Mouse (Mus musculus) ES-Bruce4 (cell line): ENCODE measurements at regions not wholly inside any gene's neighbourhood (a gene's known extent, or its start where the extent isn't known, plus 50 kb on each side); places are given as distances from the start of the nearest gene placed in this dataset.

Experiments
- H3K27ac ChIP-seq: 2 replicates; pipeline ENCODE4 v1.5.1; 2012; ENCODE audit warnings: low read length, inconsistent platforms; ENCODE audit not compliant: insufficient read depth
- H3K27me3 ChIP-seq: 2 replicates; pipeline ENCODE4 v1.6.1; 2012; ENCODE audit warnings: mild to moderate bottlenecking, low read length, inconsistent platforms; ENCODE audit not compliant: control insufficient read depth, poor library complexity, insufficient read depth, severe bottlenecking
- H3K36me3 ChIP-seq: 2 replicates; pipeline ENCODE4 v1.6.1; 2012; ENCODE audit warnings: inconsistent platforms, mild to moderate bottlenecking, low read length, moderate library complexity; ENCODE audit not compliant: control insufficient read depth, poor library complexity, insufficient read depth, severe bottlenecking
- H3K4me1 ChIP-seq: one replicate; pipeline ENCODE4 v1.8.1; 2011; ENCODE audit warnings: low read length; ENCODE audit not compliant: control insufficient read depth, insufficient read depth
- H3K4me3 ChIP-seq: 2 replicates; pipeline ENCODE4 v1.5.1; 2011; ENCODE audit warnings: low read depth, mild to moderate bottlenecking, low read length
- H3K9ac ChIP-seq: 2 replicates; pipeline ENCODE4 v1.6.1; 2012; ENCODE audit warnings: low read depth, mild to moderate bottlenecking, inconsistent platforms; ENCODE audit not compliant: poor library complexity, severe bottlenecking
- H3K9me3 ChIP-seq: replicated peaks from 2 replicates; pipeline ENCODE4 v1.6.1; 2012; ENCODE audit warnings: mild to moderate bottlenecking, low read length, inconsistent platforms; ENCODE audit not compliant: control insufficient read depth, poor library complexity, insufficient read depth, severe bottlenecking
- CTCF ChIP-seq: IDR thresholded peaks from one replicate; pipeline ENCODE4 v1.8.1; 2011; ENCODE audit warnings: low read depth, low read length
- EP300 ChIP-seq: IDR thresholded peaks from 2 replicates; pipeline ENCODE4 v1.6.1; 2011; ENCODE audit warnings: low read depth, low read length; ENCODE audit not compliant: insufficient read depth
- POLR2A ChIP-seq: IDR thresholded peaks from one replicate; pipeline ENCODE4 v1.8.1; 2011; ENCODE audit warnings: low read length; ENCODE audit not compliant: insufficient read depth

- no peaks in the 10 kb centered on the region for H3K36me3 ChIP-seq
- H3K9me3 ChIP-seq, result no peaks in the 10 kb centered on the region
- H3K27ac ChIP-seq, result no peak overlapping the region
- H3K4me3 ChIP-seq, result no peak overlapping the region
- peaks cover 2% of the 10 kb centered on the region for H3K4me1 ChIP-seq
- no peak overlapping the region for H3K9ac ChIP-seq
- no peak for TF ChIP-seq EP300
- H3K27me3 ChIP-seq, result no peaks in the 10 kb centered on the region
Measured at GRCm38 (mm10) chr3:131802841-131803240, 238.3 kb downstream of the Papss1 start.

GRCm38 (mm10) chr3:131808127-131808526, 243.6 kb downstream of the Papss1 start:
- Histone ChIP-seq H3K27me3 (no peaks in the 10 kb centered on the region; the same call in 1 of the 2 replicates), H3K36me3 (no peaks in the 10 kb centered on the region), H3K9me3 (no peaks in the 10 kb centered on the region), H3K4me1 (no peaks in the 10 kb centered on the region), H3K9ac (no peak overlapping the region), H3K27ac (no peak overlapping the region), H3K4me3 (no peak overlapping the region)
- no peak for TF ChIP-seq POLR2A
- no peak for TF ChIP-seq EP300
- no peak for TF ChIP-seq CTCF

GRCm38 (mm10) chr3:131812968-131813367, 248.4 kb downstream of the Papss1 start:
- H3K4me3 ChIP-seq, result no peak overlapping the region

GRCm38 (mm10) chr3:131818806-131819205, 254.2 kb downstream of the Papss1 start:
- no peak overlapping the region for H3K9ac ChIP-seq
- no peak overlapping the region for H3K4me3 ChIP-seq
- H3K36me3 ChIP-seq, result no peaks in the 10 kb centered on the region
- no peaks in the 10 kb centered on the region; the same call in 1 of the 2 replicates for H3K27me3 ChIP-seq
- H3K27ac ChIP-seq, result no peak overlapping the region
- TF ChIP-seq EP300 (no peak), CTCF (no peak), POLR2A (no peak)
- H3K9me3 ChIP-seq, result 0 out of 2 replicates have a peak, but pooled peaks cover 3% of the 10 kb centered on the region
- H3K4me1 ChIP-seq, result no peaks in the 10 kb centered on the region

More at GRCm38 (mm10) chr3:131812968-131813367, 248.4 kb downstream of the Papss1 start:
- Histone ChIP-seq H3K4me1 (no peaks in the 10 kb centered on the region), H3K27ac (no peak overlapping the region), H3K9ac (no peak overlapping the region), H3K27me3 (no peaks in the 10 kb centered on the region; the same call in 1 of the 2 replicates), H3K9me3 (no peaks in the 10 kb centered on the region), H3K36me3 (no peaks in the 10 kb centered on the region)
- no peak for TF ChIP-seq POLR2A
- TF ChIP-seq EP300, result no peak
- no peak for TF ChIP-seq CTCF

GRCm38 (mm10) chr3:131857442-131857841, 227.7 kb upstream of the Dkk2 start:
- Histone ChIP-seq H3K9me3 (no peaks in the 10 kb centered on the region), H3K27ac (no peak overlapping the region)
- TF ChIP-seq CTCF (no peak), EP300 (no peak), POLR2A (no peak)

GRCm38 (mm10) chr3:131859083-131859482, 226.0 kb upstream of the Dkk2 start:
- Histone ChIP-seq H3K27ac (no peak overlapping the region), H3K4me1 (no peaks in the 10 kb centered on the region), H3K36me3 (no peaks in the 10 kb centered on the region), H3K4me3 (no peak overlapping the region), H3K9me3 (no peaks in the 10 kb centered on the region), H3K9ac (no peak overlapping the region), H3K27me3 (no peaks in the 10 kb centered on the region)
- TF ChIP-seq POLR2A, result no peak
- TF ChIP-seq CTCF, result no peak
- no peak for TF ChIP-seq EP300

More at GRCm38 (mm10) chr3:131857442-131857841, 227.7 kb upstream of the Dkk2 start:
- Histone ChIP-seq H3K36me3 (no peaks in the 10 kb centered on the region), H3K27me3 (no peaks in the 10 kb centered on the region), H3K9ac (no peak overlapping the region), H3K4me1 (no peaks in the 10 kb centered on the region), H3K4me3 (no peak overlapping the region)
